Mouse (Mus musculus): ENCODE measurements around the gene Ankmy1.
A peak's percentile ranks its signal among the peaks of the same experiment; 100 is the strongest.

The Ankmy1 gene

DNA sequence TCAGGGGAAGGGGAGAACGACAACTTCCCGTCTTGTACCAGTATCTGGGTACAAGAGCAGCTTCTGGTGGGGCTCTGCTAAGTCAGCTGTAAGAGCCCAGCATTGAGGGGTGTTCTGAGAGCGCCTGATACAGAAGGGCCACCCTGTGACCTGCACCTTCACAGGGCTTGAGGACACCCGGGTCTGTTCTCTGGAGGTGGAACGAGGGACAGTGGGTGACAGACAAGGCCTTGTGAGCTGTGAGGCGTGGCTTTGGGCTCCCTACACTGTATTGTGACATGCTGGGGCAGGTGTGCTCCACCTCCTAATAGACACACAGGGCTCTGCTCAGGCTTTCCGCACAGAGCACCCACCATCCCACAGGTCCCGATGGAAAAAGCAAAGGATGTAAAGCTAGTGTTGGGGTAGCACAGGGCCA is 9.0 kb upstream of the Ankmy1 start:
- no peak for DNase-seq (ENCODE audit: low spot score in 2 of 2)

GRCm38 (mm10) chr1:92910925-92911720 is 8.4 kb upstream of the Ankmy1 start:
- peak in 1 of 2 experiments; percentile 67 for DNase-seq (ENCODE audit: low spot score in 2 of 2)

- peak in 1 of 2 experiments; percentile 77 for DNase-seq (ENCODE audit: low spot score in 2 of 2)
These were observed 7.7 kb upstream of the Ankmy1 start, which contains the start of gene Rnpepl1 for GRCm38 (mm10) chr1:92910239-92910885. Rnpepl1 (plus strand) TSS chr1:92910783.

DNA sequence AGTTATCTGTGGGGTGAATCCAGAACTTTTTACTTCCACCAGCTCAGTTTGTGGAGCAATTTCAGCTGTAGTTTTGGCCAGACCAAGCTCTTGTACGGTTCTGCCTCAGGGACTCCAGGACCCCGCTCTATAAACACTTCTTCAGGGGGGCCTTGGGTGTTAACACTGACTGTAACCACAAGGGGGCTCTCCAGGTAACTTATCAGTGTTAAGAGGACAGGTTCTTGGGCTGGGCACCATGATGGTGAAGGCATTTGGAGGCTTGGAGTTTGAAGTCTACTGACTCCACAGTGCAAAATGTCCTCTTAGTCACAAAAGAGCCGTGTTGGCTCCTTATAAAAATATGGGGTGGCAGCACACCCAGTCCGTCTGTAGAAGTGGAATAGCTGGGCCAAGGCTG is 6.4 kb upstream of the Ankmy1 start:
- DNase-seq (ENCODE audit: low spot score in 2 of 2): no peak

DNA sequence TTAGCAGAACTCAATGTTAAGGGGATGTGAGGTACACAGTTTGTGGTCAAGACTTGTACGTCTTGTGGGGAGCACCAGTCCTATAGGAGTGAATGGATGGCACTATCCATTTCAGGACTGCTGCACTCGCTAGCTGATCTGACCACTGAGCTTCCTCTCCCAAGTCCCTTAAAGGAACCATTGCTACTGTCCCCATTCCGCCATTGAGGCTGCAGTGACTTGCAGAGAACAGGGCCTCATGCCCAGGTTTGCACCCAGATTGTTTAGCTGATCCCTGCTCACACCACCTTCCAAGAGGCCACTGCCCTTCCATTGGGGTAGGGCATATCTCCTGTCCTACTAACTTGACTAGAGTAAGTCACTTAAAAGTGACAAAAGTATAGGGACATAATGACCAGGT is 6.0 kb upstream of the Ankmy1 start:
- DNase-seq (ENCODE audit: low spot score in 2 of 2): no peak

DNA sequence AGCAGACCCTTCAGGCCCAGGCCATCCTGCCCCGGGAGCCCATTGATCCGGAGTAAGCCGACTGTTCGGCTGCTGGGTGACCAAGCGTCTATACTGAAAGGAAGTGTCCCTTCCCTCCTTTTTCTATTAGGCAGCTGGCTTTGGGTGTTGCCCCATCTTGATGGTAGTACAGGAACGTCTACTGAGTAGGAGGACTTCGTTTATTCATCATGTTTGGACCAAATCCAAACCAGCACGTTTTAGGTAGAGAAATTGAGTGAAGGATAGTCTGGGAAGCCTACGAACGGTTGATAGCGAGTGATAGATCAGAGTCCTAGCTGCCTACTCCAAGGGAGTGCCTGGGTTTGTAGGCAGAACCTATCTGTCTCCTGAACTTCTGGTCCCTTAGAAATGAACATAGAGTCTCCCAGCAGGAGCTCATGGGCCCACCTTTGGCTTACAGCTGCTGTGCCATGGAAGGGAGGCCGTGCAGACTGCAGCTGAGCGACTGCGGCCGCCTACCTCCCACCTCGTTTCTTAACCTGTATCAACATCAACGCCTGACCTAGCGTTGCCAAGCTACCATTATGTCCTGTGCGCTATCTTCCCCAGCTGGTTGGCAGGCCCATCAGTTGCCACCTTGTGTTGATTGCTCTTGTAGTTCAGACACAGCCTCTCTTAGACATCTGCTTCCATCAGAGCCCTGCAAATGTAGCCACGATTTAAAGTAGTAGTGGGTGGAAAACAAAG is 5.1 kb upstream of the Ankmy1 start:
- no peak for DNase-seq (ENCODE audit: low spot score in 2 of 2)

GRCm38 (mm10) chr1:92906779-92907631 is 4.3 kb upstream of the Ankmy1 start, which contains the start of gene Dusp28:
Dusp28 (plus strand) TSS chr1:92906981.
- DNase-seq (ENCODE audit: low spot score in 2 of 2): peak; percentile 74 to 78

- DNase-seq (ENCODE audit: low spot score in 2 of 2): no peak
These were observed 3.1 kb upstream of the Ankmy1 start for GRCm38 (mm10) chr1:92905703-92906310.

GRCm38 (mm10) chr1:92903627-92904026 is 921 bp upstream of the Ankmy1 start:
- no peak for DNase-seq (ENCODE audit: low spot score in 2 of 2)

GRCm38 (mm10) chr1:92895089-92895488 is 7.6 kb downstream of the Ankmy1 start:
- DNase-seq (ENCODE audit: low spot score in 2 of 2): peak; percentile 74 to 76

- DNase-seq (ENCODE audit: low spot score in 2 of 2): no peak
These were observed 8.8 kb downstream of the Ankmy1 start for GRCm38 (mm10) chr1:92893896-92894295.

DNA sequence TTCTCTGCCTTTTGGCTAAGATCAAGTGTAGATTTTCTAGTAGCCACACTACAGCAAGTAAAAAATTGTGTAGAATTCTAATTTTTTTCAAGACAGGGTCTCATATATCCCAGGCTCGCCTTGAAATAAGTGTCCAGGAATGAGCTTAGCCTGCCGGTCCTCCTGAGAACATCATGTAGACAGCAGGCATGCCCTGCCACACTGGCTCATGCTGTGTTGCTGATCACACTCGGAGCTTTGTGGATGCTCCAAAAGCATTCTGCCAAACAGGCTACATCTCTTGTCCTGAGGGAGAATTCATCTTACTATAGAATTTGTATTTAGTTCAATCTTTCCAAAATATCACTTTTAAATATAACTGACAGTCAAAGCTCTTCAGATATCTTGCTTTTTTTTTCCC is 9.9 kb downstream of the Ankmy1 start:
- no peak for DNase-seq (ENCODE audit: low spot score in 2 of 2)

GRCm38 (mm10) chr1:92888901-92889655 is 13.6 kb downstream of the Ankmy1 start:
- DNase-seq (ENCODE audit: low spot score in 2 of 2): no peak

- DNase-seq (ENCODE audit: low spot score in 2 of 2): no peak
These were observed 20.7 kb downstream of the Ankmy1 start for GRCm38 (mm10) chr1:92881982-92882381.

DNA sequence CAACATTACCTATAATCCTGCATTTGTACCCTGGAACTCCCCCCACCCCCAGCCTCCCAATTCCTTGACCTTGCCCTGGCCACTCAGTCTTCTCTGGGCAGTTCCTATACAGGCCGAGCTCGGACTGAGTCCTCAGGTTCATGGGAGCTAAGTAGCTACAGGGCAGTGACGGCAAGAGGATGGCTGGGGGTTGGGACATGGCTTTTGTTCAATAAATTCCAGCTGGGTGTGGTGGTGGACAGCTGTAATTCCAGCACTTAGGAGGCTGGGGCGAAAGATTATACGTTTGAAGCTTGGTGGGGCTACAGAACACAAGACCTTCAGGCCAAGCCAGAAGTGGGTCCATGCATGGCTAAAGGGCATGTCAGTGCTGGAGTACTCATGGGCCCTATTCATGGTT is 22.6 kb downstream of the Ankmy1 start:
- DNase-seq (ENCODE audit: low spot score in 2 of 2): no peak

DNA sequence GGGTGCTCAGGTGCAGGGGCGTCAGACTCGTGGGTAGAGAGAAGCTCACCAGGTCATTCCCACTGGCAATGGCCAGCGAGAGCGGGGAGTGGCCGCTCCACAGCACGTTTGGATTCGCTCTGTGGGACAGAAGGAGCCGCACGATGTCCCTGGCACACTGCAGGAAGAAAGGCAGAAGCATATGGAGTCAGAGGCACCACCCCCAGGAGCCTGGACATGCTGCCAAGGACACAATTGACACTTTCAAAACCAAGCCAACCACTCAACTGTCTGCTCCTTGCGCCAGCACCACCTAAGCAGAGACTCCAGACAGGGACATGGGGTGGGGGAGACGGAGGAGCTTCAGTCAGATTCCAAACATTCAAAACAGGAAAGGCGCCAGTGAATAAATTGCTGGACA is 23.4 kb downstream of the Ankmy1 start:
- DNase-seq (ENCODE audit: low spot score in 2 of 2): no peak

- no peak for DNase-seq (ENCODE audit: low spot score in 2 of 2)
These were observed 24.5 kb downstream of the Ankmy1 start for GRCm38 (mm10) chr1:92878066-92878741.

DNA sequence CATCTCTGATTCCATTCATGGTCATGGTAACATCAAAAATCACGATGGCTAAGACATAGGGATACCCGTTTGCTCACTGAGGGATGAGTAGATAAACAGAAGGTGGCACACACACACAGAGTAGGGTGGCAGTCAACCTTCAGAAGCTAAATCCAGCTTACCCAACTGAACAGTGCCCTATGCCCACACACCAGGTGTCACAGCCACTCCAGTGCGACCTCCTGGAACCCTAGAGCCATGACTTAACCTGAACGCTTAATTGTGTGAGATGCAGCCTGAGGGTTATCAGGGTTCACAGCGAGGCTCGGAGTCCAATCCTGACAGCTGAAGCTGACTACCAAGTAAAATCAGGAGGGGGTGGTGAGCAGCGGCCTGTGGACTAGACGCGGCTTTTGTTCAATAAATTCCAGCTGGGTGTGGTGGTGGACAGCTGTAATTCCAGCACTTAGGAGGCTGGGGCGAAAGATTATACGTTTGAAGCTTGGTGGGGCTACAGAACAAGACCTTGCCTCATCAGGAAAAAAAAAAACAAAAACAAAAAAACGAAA is 25.2 kb downstream of the Ankmy1 start:
- DNase-seq (ENCODE audit: low spot score in 2 of 2): no peak

DNA sequence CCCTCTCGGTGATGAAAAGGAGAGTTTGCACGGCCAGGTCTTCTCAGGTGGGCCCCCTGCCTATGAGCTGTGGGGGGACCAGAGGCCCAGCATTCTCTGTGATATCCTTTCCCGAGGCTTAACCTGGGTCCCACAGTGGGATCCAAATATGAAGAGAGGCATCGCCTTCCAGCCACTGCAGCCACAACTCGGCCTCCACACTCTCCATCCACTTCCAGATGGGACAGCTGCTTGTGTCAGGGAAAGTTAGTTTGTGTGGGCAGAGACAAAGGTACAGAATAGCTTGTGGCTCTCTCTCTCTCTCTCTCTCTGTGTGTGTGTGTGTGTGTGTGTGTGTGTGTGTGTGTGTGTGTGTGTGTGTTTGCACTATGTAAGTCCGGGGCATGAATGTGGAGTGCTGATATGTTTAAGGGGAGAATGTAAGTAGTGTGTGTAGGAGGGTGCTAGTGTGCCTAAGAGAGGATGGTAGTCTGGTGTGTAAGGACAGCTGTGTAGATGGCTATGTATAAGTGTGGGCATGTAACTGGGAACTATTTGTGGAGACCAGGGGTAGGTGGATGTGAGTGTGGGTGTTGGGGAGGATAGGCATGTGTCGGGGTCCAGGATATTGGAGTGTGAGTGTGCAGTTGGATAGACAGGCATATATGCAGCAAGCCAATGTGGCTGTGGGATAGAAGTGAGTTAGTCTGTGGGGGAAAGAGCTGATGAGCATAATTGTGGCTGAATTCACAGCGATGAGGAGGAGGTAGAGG is 27.2 kb downstream of the Ankmy1 start:
- DNase-seq (ENCODE audit: low spot score in 2 of 2): no peak
